Mouse (Mus musculus): ENCODE measurements at regions not wholly inside any gene's neighbourhood (a gene's known extent, or its start where the extent isn't known, plus 50 kb on each side); places are given as distances from the start of the nearest gene placed in this dataset.

DNA sequence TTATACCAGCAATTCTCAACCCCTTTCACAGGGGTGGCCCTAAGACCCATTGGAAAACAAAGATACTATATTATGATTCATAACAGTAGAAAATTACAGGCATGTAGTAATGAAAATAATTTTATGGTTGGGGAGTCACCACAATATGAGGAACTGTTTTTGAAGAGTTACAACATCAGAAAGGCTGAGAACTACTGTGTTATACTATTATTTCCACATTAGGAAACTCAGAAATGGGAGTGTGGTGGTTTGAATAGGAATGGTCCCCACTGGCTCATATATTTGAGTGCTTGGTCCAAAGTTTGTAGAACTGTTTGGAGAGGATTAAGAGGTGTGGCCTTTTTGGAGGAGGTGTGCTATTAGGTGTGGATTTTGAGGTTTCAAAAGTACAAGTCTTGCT lies 2227.4 kb downstream of the 4930444P10Rik start:
- Histone ChIP-seq H3K9me3 (replicated peaks; ENCODE audit: low read length) (no peaks in the 10 kb centered on the region), H3K27ac (ENCODE audit: insufficient read depth, low read depth) (no peak overlapping the region), H3K4me3 (replicated peaks in 1 of 3; ENCODE audit: low read depth in 2 of 3, low read length in 2 of 3, poor library complexity in 1 of 3) (no peak overlapping the region), H3K9ac (ENCODE audit: insufficient read depth, low read depth) (no peak overlapping the region), H3K27me3 (replicated peaks) (no peaks in the 10 kb centered on the region), H3K36me3 (replicated peaks in 1 of 2; ENCODE audit: control insufficient read depth in 1 of 2, insufficient read depth in 1 of 2, low read length in 1 of 2) (no peaks in the 10 kb centered on the region), H3K79me2 (replicated peaks; ENCODE audit: control insufficient read depth, extremely low read depth, insufficient read depth, poor library complexity, severe bottlenecking) (no peaks in the 10 kb centered on the region), H3K4me2 (ENCODE audit: insufficient read depth, low read depth, poor library complexity, severe bottlenecking) (no peak overlapping the region), H3K4me1 (ENCODE audit: control insufficient read depth in 1 of 2, insufficient read depth in 2 of 2) (0 out of 4 replicates have a peak, but pooled peaks cover 0 to 2% of the 10 kb centered on the region in 2 experiments)
- TF ChIP-seq EP300 (IDR thresholded peaks at IDR 0.05; ENCODE audit: low read length) (no peak), CHD2 (IDR thresholded peaks at IDR 0.05; ENCODE audit: low read length) (no peak), RCOR1 (conservative IDR thresholded peaks at IDR 0.05; ENCODE audit: low read depth, low read length) (no peak), IRF4 (IDR thresholded peaks at IDR 0.05; ENCODE audit: low read depth, low read length) (no peak), E2F4 (IDR thresholded peaks at IDR 0.05; ENCODE audit: insufficient replicate concordance, low read depth, low read length) (no peak), MAX (IDR thresholded peaks at IDR 0.05; ENCODE audit: low read length) (no peak), HCFC1 (IDR thresholded peaks at IDR 0.05; ENCODE audit: low read depth, low read length) (no peak), JUN (IDR thresholded peaks at IDR 0.05; ENCODE audit: insufficient read depth, low read depth, low read length) (no peak), MEF2A (IDR thresholded peaks at IDR 0.05; ENCODE audit: borderline replicate concordance, low read depth, low read length) (no peak), UBTF (IDR thresholded peaks at IDR 0.05; ENCODE audit: low read depth, low read length) (no peak), ZC3H11A (IDR thresholded peaks at IDR 0.05; ENCODE audit: low read depth, low read length) (no peak), CTCF (conservative IDR thresholded peaks at IDR 0.05 in 1 of 2, IDR thresholded peaks at IDR 0.05 in 1 of 2; ENCODE audit: low read depth in 2 of 2, low read length in 2 of 2) (no peak), USF2 (conservative IDR thresholded peaks at IDR 0.05; ENCODE audit: low read depth, low read length) (no peak), ELF1 (IDR thresholded peaks at IDR 0.05; ENCODE audit: low read depth, low read length) (no peak), ZKSCAN1 (IDR thresholded peaks at IDR 0.05; ENCODE audit: borderline replicate concordance, low read depth, low read length) (no peak), MAZ (IDR thresholded peaks at IDR 0.05; ENCODE audit: low read depth, low read length) (no peak), RAD21 (IDR thresholded peaks at IDR 0.05; ENCODE audit: low read depth, low read length) (no peak), MAFK (IDR thresholded peaks at IDR 0.05; ENCODE audit: insufficient replicate concordance, low read length) (no peak), TBP (conservative IDR thresholded peaks at IDR 0.05; ENCODE audit: low read depth, low read length) (no peak), MXI1 (IDR thresholded peaks at IDR 0.05; ENCODE audit: low read depth, low read length) (no peak)
- DNase-seq (ENCODE audit: extremely low read depth), result no peak
- dilution Hi-C loops (cut with MboI; ENCODE audit: extremely low pct_ligation_motif_present, extremely low pct_unique_long_range_greater_than_20kb, low sequenced_read_pairs) (no loop called here), in situ Hi-C loops (cut with MboI; ENCODE audit: low pct_ligation_motif_present, low pct_unique_long_range_greater_than_20kb, low sequenced_read_pairs) (no loop called here)

DNA sequence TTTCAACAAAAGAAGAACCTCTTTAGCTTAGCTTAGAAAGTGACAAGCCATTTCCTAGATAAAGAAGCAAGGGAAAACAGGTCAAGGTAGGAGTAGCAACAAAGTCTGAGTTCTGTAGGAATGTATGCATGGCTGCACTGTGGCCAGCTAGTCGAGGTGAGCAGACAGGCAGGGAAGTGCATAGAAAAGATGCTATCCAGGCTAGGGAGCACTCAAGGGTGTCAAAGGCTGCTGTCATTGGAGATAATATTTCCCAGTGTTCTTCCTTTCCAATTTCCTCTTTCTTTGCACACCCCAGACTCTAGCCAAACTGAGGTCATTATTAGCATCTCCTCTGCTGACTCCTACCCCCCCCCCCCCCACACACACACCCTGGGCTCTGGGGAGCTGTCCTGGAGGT lies 2229.4 kb downstream of the 4930444P10Rik start:
- Histone ChIP-seq H3K9me3 (replicated peaks; ENCODE audit: low read length) (no peaks in the 10 kb centered on the region), H3K27ac (ENCODE audit: insufficient read depth, low read depth) (no peak overlapping the region), H3K4me2 (ENCODE audit: insufficient read depth, low read depth, poor library complexity, severe bottlenecking) (no peak overlapping the region), H3K79me2 (replicated peaks; ENCODE audit: control insufficient read depth, extremely low read depth, insufficient read depth, poor library complexity, severe bottlenecking) (no peaks in the 10 kb centered on the region), H3K4me3 (replicated peaks in 1 of 3; ENCODE audit: low read depth in 2 of 3, low read length in 2 of 3, poor library complexity in 1 of 3) (no peak overlapping the region), H3K36me3 (replicated peaks in 1 of 2; ENCODE audit: control insufficient read depth in 1 of 2, insufficient read depth in 1 of 2, low read length in 1 of 2) (no peaks in the 10 kb centered on the region), H3K9ac (ENCODE audit: insufficient read depth, low read depth) (no peak overlapping the region), H3K27me3 (replicated peaks) (no peaks in the 10 kb centered on the region), H3K4me1 (ENCODE audit: control insufficient read depth in 1 of 2, insufficient read depth in 2 of 2) (0 out of 4 replicates have a peak, but pooled peaks cover 0 to 2% of the 10 kb centered on the region in 2 experiments)
- DNase-seq (ENCODE audit: extremely low read depth), result no peak
- dilution Hi-C loops (cut with MboI; ENCODE audit: extremely low pct_ligation_motif_present, extremely low pct_unique_long_range_greater_than_20kb, low sequenced_read_pairs), result no loop called here
- no peak for TF ChIP-seq ZNF384 (IDR thresholded peaks at IDR 0.05; ENCODE audit: low read depth, low read length)
- TF ChIP-seq ZMIZ1 (IDR thresholded peaks at IDR 0.05; ENCODE audit: low read depth, low read length), result no peak
- TF ChIP-seq SIN3A (IDR thresholded peaks at IDR 0.05; ENCODE audit: low read length), result no peak
- TF ChIP-seq MAFK (IDR thresholded peaks at IDR 0.05; ENCODE audit: insufficient replicate concordance, low read length), result no peak
- TF ChIP-seq RAD21 (IDR thresholded peaks at IDR 0.05; ENCODE audit: low read depth, low read length), result no peak
- no peak for TF ChIP-seq CHD1 (IDR thresholded peaks at IDR 0.05; ENCODE audit: low read depth, low read length)
- in situ Hi-C loops (cut with MboI; ENCODE audit: low pct_ligation_motif_present, low pct_unique_long_range_greater_than_20kb, low sequenced_read_pairs), result no loop called here
